Mouse (Mus musculus) limb, embryonic 11.5 days (tissue): ENCODE measurements around the gene Mitf. TPM values are rescaled to one million over a fixed set of nuclear protein-coding genes. Genes with fewer than 3 reads are reported as not detected.

ENCODE experiments used
- ATAC-seq: fragments of 200-750 bp; cut with Nextera tagmentation; 2 replicates; pipeline ENCODE4 v1.8.0; 2017; ENCODE audit warnings: low read depth; ENCODE audit not compliant: insufficient number of reproducible peaks, low FRiP score, low TSS enrichment
- DNase-seq: peaks from one replicate; pipeline ENCODE4 v3.0.0-alpha.2; 2015; ENCODE audit warnings: low spot score
- H3K27ac ChIP-seq: fragments of 300-500 bp; sonication (generic); replicated peaks from 2 replicates; pipeline ENCODE4 v1.5.1; 2014; ENCODE audit warnings: low read depth, mild to moderate bottlenecking, low read length
- H3K27me3 ChIP-seq: fragments of 300-500 bp; sonication (generic); 2 replicates; pipeline ENCODE4 v1.6.1; 2014; ENCODE audit warnings: mild to moderate bottlenecking, low read length, mixed read lengths; ENCODE audit not compliant: control insufficient read depth, insufficient read depth
- H3K36me3 ChIP-seq: fragments of 300-500 bp; sonication (generic); 2 replicates; pipeline ENCODE4 v1.6.1; 2014; ENCODE audit warnings: mild to moderate bottlenecking, low read length, moderate library complexity, mixed read lengths; ENCODE audit not compliant: control insufficient read depth, insufficient read depth
- H3K4me1 ChIP-seq: fragments of 300-500 bp; sonication (generic); 2 replicates; pipeline ENCODE4 v1.6.1; 2014; ENCODE audit warnings: low read length, mixed read lengths; ENCODE audit not compliant: control insufficient read depth, insufficient read depth
- H3K4me2 ChIP-seq: fragments of 300-500 bp; sonication (generic); 2 replicates; pipeline ENCODE4 v1.6.1; 2014; ENCODE audit warnings: low read depth, mild to moderate bottlenecking, moderate library complexity; ENCODE audit not compliant: severe bottlenecking
- H3K4me3 ChIP-seq: fragments of 300-500 bp; sonication (generic); 2 replicates; pipeline ENCODE4 v1.5.1; 2014; ENCODE audit warnings: low read depth, low read length
- H3K9ac ChIP-seq: fragments of 300-500 bp; sonication (generic); 2 replicates; pipeline ENCODE4 v1.6.1; 2014; ENCODE audit warnings: mild to moderate bottlenecking, low read length
- H3K9me3 ChIP-seq: fragments of 300-500 bp; sonication (generic); 2 replicates; pipeline ENCODE4 v1.6.1; 2016; ENCODE audit warnings: low read length; ENCODE audit not compliant: control insufficient read depth
- WGBS: fragments of 180-500 bp; shearing (Covaris S2); extraction: QIAGEN DNeasy Blood & Tissue Kit; methylation state at CpG from one replicate; pipeline ENCODE4 v1.1.7; 2014; 5-methylcytosine and 5-hydroxymethylcytosine counted together
- polyA plus RNA-seq: library from polyadenylated mRNA; unstranded; fragments of >200 nt; fragmentation: Nextera tagmentation; extraction: Ambion mirVana; gene quantifications from 2 replicates; pipeline ENCODE4 v1.2.1, GENCODE M21; 2014

Gene Mitf
- polyA plus RNA-seq, 1 experiment from 2014 or later = 1.1 TPM

DNA sequence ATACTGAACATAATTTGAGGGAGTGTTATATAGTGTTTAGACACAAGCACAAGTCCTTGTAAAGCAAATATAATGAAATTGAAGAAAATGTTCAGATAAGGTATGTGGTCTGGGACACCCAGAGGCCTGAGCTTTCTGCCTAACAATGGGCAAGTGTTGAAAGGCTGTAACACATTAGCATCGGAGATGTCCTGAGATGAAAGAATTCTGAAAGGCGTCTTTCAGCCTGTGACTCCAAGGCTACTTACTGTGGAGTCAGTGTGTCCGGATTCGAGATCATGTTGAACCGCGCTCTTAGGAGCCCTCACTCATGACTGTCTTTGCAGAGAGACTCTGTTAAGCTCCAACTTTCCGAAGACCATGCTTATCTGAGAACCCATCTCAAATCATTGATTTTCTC, 111.6 kb downstream of the Mitf start:
- H3K27ac ChIP-seq = no peak overlapping the region
- no peak for ATAC-seq
- DNase-seq = no peak
- WGBS = 85% methylated on average over 7 of the region's 7 CpGs
- H3K4me3 ChIP-seq = no peak overlapping the region
- H3K36me3 ChIP-seq = no peaks in the 10 kb centered on the region
- H3K9me3 ChIP-seq = no peaks in the 10 kb centered on the region
- no peak overlapping the region for H3K4me2 ChIP-seq
- no peaks in the 10 kb centered on the region for H3K27me3 ChIP-seq
- H3K4me1 ChIP-seq = no peaks in the 10 kb centered on the region
- H3K9ac ChIP-seq = no peak overlapping the region

- ATAC-seq = no peak
- no peak overlapping the region for H3K4me2 ChIP-seq
- no peaks in the 10 kb centered on the region for H3K4me1 ChIP-seq
- no peaks in the 10 kb centered on the region for H3K27me3 ChIP-seq
- no peaks in the 10 kb centered on the region for H3K9me3 ChIP-seq
- H3K4me3 ChIP-seq = no peak overlapping the region
- WGBS = 73% methylated on average over 8 of the region's 8 CpGs
- no peak overlapping the region for H3K27ac ChIP-seq
- no peak for DNase-seq
- no peaks in the 10 kb centered on the region for H3K36me3 ChIP-seq
- no peak overlapping the region for H3K9ac ChIP-seq
These were observed 112.4 kb downstream of the Mitf start for GRCm38 (mm10) chr6:97919287-97919686.

- WGBS = 91% methylated on average over 6 of the region's 6 CpGs
- H3K4me1 ChIP-seq = no peaks in the 10 kb centered on the region
- no peak for ATAC-seq
These were observed 114.7 kb downstream of the Mitf start for GRCm38 (mm10) chr6:97921591-97921990.

GRCm38 (mm10) chr6:97924221-97924620, 117.4 kb downstream of the Mitf start:
- 95% methylated on average over 3 of the region's 3 CpGs for WGBS
- no peak overlapping the region for H3K27ac ChIP-seq

More at GRCm38 (mm10) chr6:97921591-97921990, 114.7 kb downstream of the Mitf start:
- H3K4me2 ChIP-seq = no peak overlapping the region
- no peaks in the 10 kb centered on the region for H3K36me3 ChIP-seq
- H3K4me3 ChIP-seq = no peak overlapping the region
- no peaks in the 10 kb centered on the region for H3K9me3 ChIP-seq
- DNase-seq = no peak
- no peaks in the 10 kb centered on the region for H3K27me3 ChIP-seq
- H3K27ac ChIP-seq = no peak overlapping the region
- H3K9ac ChIP-seq = no peak overlapping the region

DNA sequence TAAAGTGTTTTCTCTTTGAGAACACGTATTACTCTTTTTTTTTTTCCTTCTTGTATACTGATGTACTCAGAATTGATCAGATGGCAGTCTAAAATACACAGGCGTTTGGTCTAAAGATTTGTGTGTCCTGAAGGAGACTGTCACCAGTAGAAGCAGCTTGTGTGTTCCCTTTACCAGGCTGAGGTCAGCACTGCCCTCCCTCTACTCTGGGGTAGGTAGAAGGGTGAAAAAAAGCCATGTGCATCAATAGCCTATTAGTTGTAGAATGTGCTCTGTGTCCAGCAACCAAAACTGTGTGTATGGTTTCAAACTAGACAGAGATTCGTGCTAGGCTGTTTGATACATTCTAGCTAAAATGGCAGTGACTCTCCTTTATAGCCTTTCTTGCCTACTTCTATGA, 122.2 kb downstream of the Mitf start:
- WGBS = 77% methylated on average over 3 of the region's 3 CpGs
- Histone ChIP-seq H3K27me3 (no peaks in the 10 kb centered on the region), H3K4me2 (no peak overlapping the region), H3K4me1 (no peaks in the 10 kb centered on the region), H3K27ac (no peak overlapping the region), H3K36me3 (no peaks in the 10 kb centered on the region), H3K4me3 (no peak overlapping the region), H3K9ac (no peak overlapping the region), H3K9me3 (no peaks in the 10 kb centered on the region)
- DNase-seq (no peak), ATAC-seq (no peak)

More at GRCm38 (mm10) chr6:97924221-97924620, 117.4 kb downstream of the Mitf start:
- Histone ChIP-seq H3K27me3 (no peaks in the 10 kb centered on the region), H3K4me2 (no peak overlapping the region), H3K4me3 (no peak overlapping the region), H3K4me1 (no peaks in the 10 kb centered on the region), H3K36me3 (no peaks in the 10 kb centered on the region), H3K9ac (no peak overlapping the region), H3K9me3 (no peaks in the 10 kb centered on the region)
- DNase-seq (no peak), ATAC-seq (no peak)

DNA sequence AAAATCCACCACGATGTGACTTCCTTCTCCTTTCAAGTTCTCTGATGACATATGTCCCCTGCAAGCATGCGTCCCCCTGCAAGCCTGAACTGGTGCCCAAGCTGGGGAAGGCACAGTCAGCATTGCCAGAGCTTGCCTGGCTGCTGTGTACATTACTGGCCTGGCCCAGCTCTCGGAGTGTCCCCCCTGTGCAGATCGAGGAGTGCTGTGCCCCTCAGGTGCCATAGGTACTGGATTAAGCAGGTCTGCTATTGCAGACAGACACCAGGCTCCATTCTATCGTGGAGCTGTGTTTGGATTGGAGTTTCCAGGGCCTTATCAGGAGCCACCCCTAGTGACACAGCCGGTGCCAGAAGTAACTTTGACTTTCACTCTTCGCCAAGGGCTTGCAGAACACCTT, 122.6 kb downstream of the Mitf start:
- H3K4me2 ChIP-seq = no peak overlapping the region
- H3K27me3 ChIP-seq = no peaks in the 10 kb centered on the region
- 70% methylated on average over 7 of the region's 7 CpGs for WGBS
- no peak for ATAC-seq
- no peaks in the 10 kb centered on the region for H3K4me1 ChIP-seq
- H3K27ac ChIP-seq = no peak overlapping the region
- H3K9ac ChIP-seq = no peak overlapping the region
- DNase-seq = no peak
- no peaks in the 10 kb centered on the region for H3K36me3 ChIP-seq
- H3K4me3 ChIP-seq = no peak overlapping the region
- H3K9me3 ChIP-seq = no peaks in the 10 kb centered on the region

DNA sequence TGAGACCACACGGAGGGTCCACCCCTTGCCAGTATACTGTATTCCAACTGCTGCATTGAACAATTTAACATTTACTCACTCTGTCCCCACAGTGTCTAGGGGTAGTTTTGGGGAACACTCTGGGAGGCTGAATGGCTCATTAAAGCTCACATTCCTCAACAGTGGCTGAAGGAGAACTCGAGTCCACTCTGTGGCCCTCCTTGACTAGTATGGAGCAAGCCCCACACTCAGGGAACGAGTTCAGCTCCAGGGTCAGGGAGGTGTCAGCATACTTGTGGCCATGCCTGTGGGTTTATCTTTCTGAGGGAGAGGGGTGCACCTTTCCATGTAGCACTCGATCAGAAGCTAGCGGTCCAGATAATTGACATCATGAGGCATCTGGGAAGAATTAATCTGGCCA, 130.3 kb downstream of the Mitf start:
- WGBS = 75% methylated on average over 5 of the region's 5 CpGs

GRCm38 (mm10) chr6:97937897-97938614, 131.2 kb downstream of the Mitf start:
- ATAC-seq (no peak), DNase-seq (no peak)
- Histone ChIP-seq H3K9ac (no peak overlapping the region), H3K27ac (no peak overlapping the region), H3K36me3 (no peaks in the 10 kb centered on the region), H3K27me3 (no peaks in the 10 kb centered on the region), H3K4me1 (no peaks in the 10 kb centered on the region), H3K4me3 (no peak overlapping the region), H3K4me2 (no peak overlapping the region), H3K9me3 (no peaks in the 10 kb centered on the region)
- WGBS = 75% methylated on average over 11 of the region's 11 CpGs

More for the DNA sequence above, 130.3 kb downstream of the Mitf start:
- Histone ChIP-seq H3K4me3 (no peak overlapping the region), H3K9ac (no peak overlapping the region), H3K27ac (no peak overlapping the region), H3K36me3 (no peaks in the 10 kb centered on the region), H3K27me3 (no peaks in the 10 kb centered on the region), H3K9me3 (no peaks in the 10 kb centered on the region), H3K4me2 (no peak overlapping the region), H3K4me1 (no peaks in the 10 kb centered on the region)
- DNase-seq (no peak), ATAC-seq (no peak)

GRCm38 (mm10) chr6:97940916-97941315, 134.1 kb downstream of the Mitf start:
- no peak overlapping the region for H3K4me2 ChIP-seq
- H3K36me3 ChIP-seq = no peaks in the 10 kb centered on the region
- no peak for DNase-seq
- no peak overlapping the region for H3K4me3 ChIP-seq
- no peak overlapping the region for H3K9ac ChIP-seq
- H3K27ac ChIP-seq = no peak overlapping the region
- no peaks in the 10 kb centered on the region for H3K9me3 ChIP-seq
- 79% methylated on average over 12 of the region's 12 CpGs for WGBS
- H3K4me1 ChIP-seq = no peaks in the 10 kb centered on the region
- no peak for ATAC-seq
- H3K27me3 ChIP-seq = no peaks in the 10 kb centered on the region
